Mouse (Mus musculus): Measurements from ENCODE around the gene Ugt1a7c.

DNA sequence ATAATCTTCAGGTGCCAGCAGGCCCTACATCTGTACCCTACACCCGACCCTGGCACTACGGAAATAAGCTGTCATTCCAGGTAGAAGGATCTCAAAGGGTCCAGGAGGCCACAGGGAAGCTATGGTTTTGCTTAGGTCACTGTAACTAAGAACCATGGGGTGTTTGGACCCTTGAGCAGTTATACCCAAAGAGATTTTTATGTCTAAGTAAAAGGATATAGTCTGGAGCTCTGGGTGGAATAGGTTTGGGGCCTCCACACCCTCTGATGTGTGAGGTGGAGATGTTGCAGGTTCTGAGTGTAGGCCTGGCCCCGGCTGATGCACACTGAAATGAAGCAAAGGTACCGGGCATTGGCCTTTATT is 139.4 kb downstream of the Ugt1a7c start:
- TF ChIP-seq POLR2A (IDR thresholded peaks at IDR 0.05; ENCODE audit: borderline replicate concordance, control insufficient read depth, low read depth, low read length) (no peak), CTCF (IDR thresholded peaks at IDR 0.05; ENCODE audit: control insufficient read depth, insufficient read depth, low read length) (no peak)
